Mouse (Mus musculus): ENCODE data around the gene Gdpgp1. TPM values are rescaled to one million over a fixed set of nuclear protein-coding genes. Genes with fewer than 3 reads are reported as not detected.

The Gdpgp1 gene
- polyA plus RNA-seq, 1 experiment from 2014 or later = 3.7 TPM

- no peaks in the 10 kb centered on the region for H3K9me3 ChIP-seq
- peak overlapping the region; percentile 89 for H3K27ac ChIP-seq (replicated peaks)
- peak; percentile 59 for ATAC-seq (ENCODE audit: extremely low read depth, insufficient number of reproducible peaks, low FRiP score, low TSS enrichment)
- peak overlapping the region; percentile 54 for H3K4me2 ChIP-seq
- H3K9ac ChIP-seq = peak overlapping the region; percentile 61
- H3K4me1 ChIP-seq = peaks cover 73% of the 10 kb centered on the region
- H3K27me3 ChIP-seq (replicated peaks) = no peaks in the 10 kb centered on the region
- H3K4me3 ChIP-seq = no peak overlapping the region
- 25% methylated on average over 10 of the region's 10 CpGs for WGBS
- H3K36me3 ChIP-seq = peaks cover 12% of the 10 kb centered on the region
Measured at GRCm38 (mm10) chr7:80208738-80209430, 23.8 kb upstream of the Gdpgp1 start.

DNA sequence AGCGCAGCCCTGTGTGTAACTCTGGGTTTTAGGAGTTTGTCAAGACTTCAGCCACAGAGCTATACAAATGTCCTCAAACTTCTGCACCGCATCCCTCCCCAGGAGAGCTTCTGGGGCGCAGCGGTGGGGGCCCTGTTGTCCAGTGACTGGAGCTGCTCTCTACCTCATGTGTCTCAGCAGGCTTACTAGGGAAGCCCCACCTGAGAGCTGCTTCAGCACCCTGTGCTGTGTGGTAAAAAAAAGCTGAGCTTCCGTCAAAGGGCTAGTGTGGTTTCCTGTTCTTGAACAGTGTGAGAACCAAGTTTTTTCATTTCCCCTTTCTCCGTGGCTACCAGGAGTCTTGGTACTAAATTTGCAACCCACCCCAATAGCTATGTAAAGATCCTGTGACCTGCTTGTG, 23.0 kb upstream of the Gdpgp1 start:
- H3K36me3 ChIP-seq = peaks cover 19% of the 10 kb centered on the region
- no peak overlapping the region for H3K4me3 ChIP-seq
- 72% methylated on average over 6 of the region's 6 CpGs for WGBS
- H3K4me1 ChIP-seq = peaks cover 67% of the 10 kb centered on the region
- no peaks in the 10 kb centered on the region for H3K27me3 ChIP-seq (replicated peaks)
- H3K9ac ChIP-seq = peak overlapping the region; percentile 48; the same call in 1 of the 2 replicates
- H3K4me2 ChIP-seq = peak overlapping the region; percentile 54
- ATAC-seq (ENCODE audit: extremely low read depth, insufficient number of reproducible peaks, low FRiP score, low TSS enrichment) = no peak
- H3K9me3 ChIP-seq = no peaks in the 10 kb centered on the region
- H3K27ac ChIP-seq (replicated peaks) = peak overlapping the region; percentile 89

- 81% methylated on average over 4 of the region's 4 CpGs for WGBS
- no peak for ATAC-seq (ENCODE audit: extremely low read depth, insufficient number of reproducible peaks, low FRiP score, low TSS enrichment)
- Histone ChIP-seq H3K4me3 (no peak overlapping the region), H3K27me3 (replicated peaks) (no peaks in the 10 kb centered on the region), H3K9me3 (no peaks in the 10 kb centered on the region), H3K27ac (replicated peaks) (no peak overlapping the region), H3K36me3 (peaks cover 26% of the 10 kb centered on the region), H3K4me2 (no peak overlapping the region), H3K4me1 (peaks cover 65% of the 10 kb centered on the region), H3K9ac (no peak overlapping the region; the same call in 1 of the 2 replicates)
Measured at GRCm38 (mm10) chr7:80210982-80211381, 21.7 kb upstream of the Gdpgp1 start.

DNA sequence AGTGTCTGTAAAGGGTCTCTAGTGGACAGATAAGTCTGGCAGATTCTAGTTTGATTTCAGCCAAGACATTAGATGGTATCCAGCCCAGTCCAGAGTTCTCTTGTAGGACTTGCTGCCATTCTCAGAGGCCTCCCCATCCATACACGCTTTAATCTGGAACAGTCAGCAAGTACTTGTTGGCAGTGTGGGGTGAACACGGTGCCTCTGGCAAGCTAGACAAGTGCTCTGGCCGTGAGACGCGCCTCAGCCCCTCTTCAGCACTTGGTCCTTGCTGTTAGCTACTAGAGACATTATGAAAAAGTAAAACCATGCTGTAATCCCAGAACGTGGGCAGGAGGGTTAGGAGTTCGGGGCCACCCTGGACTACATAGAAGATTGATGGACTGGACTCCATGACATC, 19.1 kb upstream of the Gdpgp1 start:
- Histone ChIP-seq H3K9me3 (no peaks in the 10 kb centered on the region), H3K4me3 (no peak overlapping the region), H3K9ac (no peak overlapping the region), H3K36me3 (peaks cover 53% of the 10 kb centered on the region), H3K27me3 (replicated peaks) (no peaks in the 10 kb centered on the region), H3K4me1 (peaks cover 39% of the 10 kb centered on the region), H3K27ac (replicated peaks) (no peak overlapping the region), H3K4me2 (no peak overlapping the region)
- no peak for ATAC-seq (ENCODE audit: extremely low read depth, insufficient number of reproducible peaks, low FRiP score, low TSS enrichment)
- 64% methylated on average over 7 of the region's 7 CpGs for WGBS

DNA sequence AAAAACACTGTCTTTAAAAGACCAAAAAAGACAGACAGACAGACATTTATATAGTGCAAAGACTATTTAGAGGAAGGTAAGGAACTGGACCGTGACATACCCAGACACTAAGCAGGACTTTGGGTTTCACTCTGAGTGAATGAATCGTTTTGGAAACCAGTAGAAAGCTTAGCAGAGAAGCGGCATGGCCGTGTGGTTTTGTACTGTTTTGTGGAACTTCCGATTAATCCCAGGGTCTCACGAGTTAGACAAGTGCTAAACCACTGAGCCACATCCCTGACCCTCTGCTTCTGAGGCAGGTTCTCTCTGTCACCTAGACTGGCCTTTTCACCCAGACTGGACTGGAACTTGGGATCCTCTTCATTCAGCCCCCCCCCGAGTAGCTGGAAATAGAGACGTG, 18.2 kb upstream of the Gdpgp1 start:
- Histone ChIP-seq H3K9me3 (no peaks in the 10 kb centered on the region), H3K4me3 (no peak overlapping the region), H3K9ac (no peak overlapping the region), H3K36me3 (peaks cover 61% of the 10 kb centered on the region), H3K4me1 (peaks cover 30% of the 10 kb centered on the region), H3K4me2 (no peak overlapping the region), H3K27ac (replicated peaks) (no peak overlapping the region), H3K27me3 (replicated peaks) (no peaks in the 10 kb centered on the region)
- WGBS = 78% methylated on average over 8 of the region's 8 CpGs
- ATAC-seq (ENCODE audit: extremely low read depth, insufficient number of reproducible peaks, low FRiP score, low TSS enrichment) = no peak

DNA sequence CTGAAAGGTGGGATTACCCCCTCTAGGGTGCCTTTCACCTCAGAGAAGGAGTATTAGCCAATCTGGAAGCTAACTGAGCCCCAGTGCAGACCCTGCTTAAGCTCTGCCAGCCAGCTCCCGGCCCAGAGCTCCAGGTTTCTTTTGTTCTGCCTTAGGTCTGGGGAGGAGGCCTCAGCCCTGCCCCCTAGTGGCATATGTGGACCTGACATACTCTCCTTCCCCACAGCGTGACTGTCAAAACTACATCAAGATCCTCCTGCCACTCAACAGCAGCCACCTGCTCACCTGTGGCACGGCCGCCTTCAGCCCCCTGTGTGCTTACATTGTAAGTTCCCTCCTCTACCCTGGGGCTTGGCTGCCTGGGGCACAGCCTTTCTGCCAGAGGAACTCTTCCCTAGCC, 17.3 kb upstream of the Gdpgp1 start:
- H3K27me3 ChIP-seq (replicated peaks) = no peaks in the 10 kb centered on the region
- no peak overlapping the region for H3K4me2 ChIP-seq
- H3K4me3 ChIP-seq = no peak overlapping the region
- H3K9me3 ChIP-seq = no peaks in the 10 kb centered on the region
- H3K4me1 ChIP-seq = peaks cover 21% of the 10 kb centered on the region
- no peak overlapping the region for H3K27ac ChIP-seq (replicated peaks)
- H3K9ac ChIP-seq = 0 out of 2 replicates have a peak overlapping the region, but pooled peaks have one; percentile 58
- H3K36me3 ChIP-seq = peaks cover 70% of the 10 kb centered on the region
- no peak for ATAC-seq (ENCODE audit: extremely low read depth, insufficient number of reproducible peaks, low FRiP score, low TSS enrichment)
- WGBS = 33% methylated on average over 4 of the region's 4 CpGs

DNA sequence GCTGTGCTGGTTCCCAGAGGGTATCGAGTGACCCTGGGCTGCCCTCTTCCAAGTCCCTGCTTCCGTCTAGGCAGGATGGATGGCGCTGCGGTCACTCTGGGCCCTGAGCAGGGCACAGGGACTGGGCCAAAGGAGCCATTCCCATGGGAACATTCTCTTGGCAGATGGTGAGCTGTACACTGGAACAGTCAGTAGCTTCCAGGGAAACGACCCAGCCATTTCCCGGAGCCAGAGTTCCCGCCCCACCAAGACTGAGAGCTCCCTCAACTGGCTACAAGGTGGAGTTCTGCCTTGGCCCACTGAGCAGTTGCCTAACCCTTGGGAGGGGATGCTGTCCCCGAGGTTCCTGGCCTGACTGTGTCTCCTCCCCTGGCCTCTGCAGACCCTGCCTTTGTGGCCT, 16.1 kb upstream of the Gdpgp1 start:
- no peak overlapping the region for H3K9ac ChIP-seq
- H3K27ac ChIP-seq (replicated peaks) = no peak overlapping the region
- peaks cover 13% of the 10 kb centered on the region for H3K4me1 ChIP-seq
- no peak overlapping the region for H3K4me2 ChIP-seq
- peaks cover 82% of the 10 kb centered on the region for H3K36me3 ChIP-seq
- no peak overlapping the region for H3K4me3 ChIP-seq
- no peak for ATAC-seq (ENCODE audit: extremely low read depth, insufficient number of reproducible peaks, low FRiP score, low TSS enrichment)
- no peaks in the 10 kb centered on the region for H3K9me3 ChIP-seq
- no peaks in the 10 kb centered on the region for H3K27me3 ChIP-seq (replicated peaks)
- WGBS = 81% methylated on average over 8 of the region's 8 CpGs

DNA sequence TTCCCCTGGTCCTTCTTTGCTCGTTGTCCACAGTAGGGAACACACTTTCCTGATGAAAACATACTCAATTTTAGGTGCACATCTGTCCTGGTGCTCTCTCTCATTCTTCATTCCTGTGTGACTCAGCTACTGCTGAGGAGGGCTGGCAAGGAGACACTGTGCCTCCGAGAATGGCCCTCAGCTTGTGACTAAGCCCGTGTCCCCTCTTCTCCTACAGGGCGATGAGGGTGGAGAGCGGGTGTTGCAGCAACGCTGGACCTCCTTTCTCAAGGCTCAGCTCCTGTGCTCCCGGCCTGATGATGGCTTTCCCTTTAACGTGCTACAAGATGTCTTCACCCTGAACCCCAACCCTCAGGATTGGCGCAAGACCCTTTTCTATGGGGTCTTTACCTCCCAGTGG, 14.0 kb upstream of the Gdpgp1 start:
- no peak overlapping the region for H3K4me2 ChIP-seq
- peaks cover 6% of the 10 kb centered on the region for H3K4me1 ChIP-seq
- H3K36me3 ChIP-seq = peaks cover 89% of the 10 kb centered on the region
- no peaks in the 10 kb centered on the region for H3K9me3 ChIP-seq
- WGBS = 81% methylated on average over 9 of the region's 9 CpGs
- no peak overlapping the region; the same call in 1 of the 2 replicates for H3K9ac ChIP-seq
- ATAC-seq (ENCODE audit: extremely low read depth, insufficient number of reproducible peaks, low FRiP score, low TSS enrichment) = no peak
- no peaks in the 10 kb centered on the region for H3K27me3 ChIP-seq (replicated peaks)
- no peak overlapping the region for H3K27ac ChIP-seq (replicated peaks)
- H3K4me3 ChIP-seq = no peak overlapping the region

DNA sequence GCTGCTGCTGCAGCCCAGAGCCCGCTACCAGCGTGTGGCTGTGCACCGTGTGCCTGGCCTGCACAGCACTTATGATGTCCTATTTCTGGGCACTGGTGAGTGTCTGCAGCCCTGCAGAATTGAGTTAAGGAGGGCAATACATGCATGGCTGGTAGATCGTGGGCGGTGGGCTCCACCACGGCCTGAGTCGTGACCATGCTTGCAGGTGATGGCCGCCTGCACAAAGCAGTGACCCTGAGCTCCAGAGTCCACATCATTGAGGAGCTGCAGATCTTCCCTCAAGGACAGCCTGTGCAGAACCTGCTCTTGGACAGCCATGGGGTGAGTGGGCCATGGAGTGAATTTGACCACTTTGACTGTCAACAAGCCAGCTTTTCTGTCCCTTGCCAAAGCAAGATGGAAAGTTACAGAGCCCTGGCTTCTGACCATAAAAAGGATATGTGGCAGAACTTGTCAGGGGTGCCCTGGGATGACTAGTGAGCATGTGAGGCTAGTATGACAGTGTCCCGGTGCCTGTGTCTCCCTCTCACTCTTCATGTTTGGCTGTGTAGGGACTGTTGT, 12.3 kb upstream of the Gdpgp1 start:
- WGBS = 87% methylated on average over 9 of the region's 9 CpGs
- no peak overlapping the region for H3K4me3 ChIP-seq
- no peaks in the 10 kb centered on the region for H3K27me3 ChIP-seq (replicated peaks)
- no peak overlapping the region for H3K27ac ChIP-seq (replicated peaks)
- no peaks in the 10 kb centered on the region for H3K9me3 ChIP-seq
- H3K36me3 ChIP-seq = peaks cover 93% of the 10 kb centered on the region
- ATAC-seq (ENCODE audit: extremely low read depth, insufficient number of reproducible peaks, low FRiP score, low TSS enrichment) = no peak
- no peak overlapping the region for H3K9ac ChIP-seq
- no peaks in the 10 kb centered on the region; the same call in 1 of the 2 replicates for H3K4me1 ChIP-seq
- no peak overlapping the region for H3K4me2 ChIP-seq

GRCm38 (mm10) chr7:80221179-80221750, 11.4 kb upstream of the Gdpgp1 start:
- Histone ChIP-seq H3K4me2 (no peak overlapping the region), H3K9me3 (no peaks in the 10 kb centered on the region), H3K9ac (no peak overlapping the region), H3K4me1 (no peaks in the 10 kb centered on the region), H3K36me3 (peaks cover 91% of the 10 kb centered on the region), H3K4me3 (no peak overlapping the region), H3K27ac (replicated peaks) (no peak overlapping the region), H3K27me3 (replicated peaks) (no peaks in the 10 kb centered on the region)
- 81% methylated on average over 4 of the region's 4 CpGs for WGBS
- no peak for ATAC-seq (ENCODE audit: extremely low read depth, insufficient number of reproducible peaks, low FRiP score, low TSS enrichment)

GRCm38 (mm10) chr7:80227065-80227464, 5.6 kb upstream of the Gdpgp1 start:
- H3K9ac ChIP-seq = no peak overlapping the region
- H3K36me3 ChIP-seq = peaks cover 57% of the 10 kb centered on the region
- H3K4me3 ChIP-seq = no peak overlapping the region
- no peak overlapping the region for H3K4me2 ChIP-seq
- WGBS = 94% methylated on average over 4 of the region's 4 CpGs
- no peaks in the 10 kb centered on the region for H3K27me3 ChIP-seq (replicated peaks)
- ATAC-seq (ENCODE audit: extremely low read depth, insufficient number of reproducible peaks, low FRiP score, low TSS enrichment) = no peak
- no peaks in the 10 kb centered on the region for H3K9me3 ChIP-seq
- peaks cover 10% of the 10 kb centered on the region for H3K4me1 ChIP-seq
- no peak overlapping the region for H3K27ac ChIP-seq (replicated peaks)

GRCm38 (mm10) chr7:80230196-80230595, 2.5 kb upstream of the Gdpgp1 start:
- 81% methylated on average over 6 of the region's 6 CpGs for whole genome bisulfite sequencing
- Histone ChIP-seq H3K27me3 (replicated peaks) (no peaks in the 10 kb centered on the region), H3K9me3 (no peaks in the 10 kb centered on the region), H3K27ac (replicated peaks) (no peak overlapping the region), H3K4me1 (peaks cover 21% of the 10 kb centered on the region), H3K9ac (no peak overlapping the region), H3K4me3 (no peak overlapping the region), H3K36me3 (peaks cover 31% of the 10 kb centered on the region), H3K4me2 (no peak overlapping the region)
- ATAC-seq (ENCODE audit: extremely low read depth, insufficient number of reproducible peaks, low FRiP score, low TSS enrichment) = no peak

Data from heart, embryonic 13.5 days (tissue).